In the genomic region with DNA sequence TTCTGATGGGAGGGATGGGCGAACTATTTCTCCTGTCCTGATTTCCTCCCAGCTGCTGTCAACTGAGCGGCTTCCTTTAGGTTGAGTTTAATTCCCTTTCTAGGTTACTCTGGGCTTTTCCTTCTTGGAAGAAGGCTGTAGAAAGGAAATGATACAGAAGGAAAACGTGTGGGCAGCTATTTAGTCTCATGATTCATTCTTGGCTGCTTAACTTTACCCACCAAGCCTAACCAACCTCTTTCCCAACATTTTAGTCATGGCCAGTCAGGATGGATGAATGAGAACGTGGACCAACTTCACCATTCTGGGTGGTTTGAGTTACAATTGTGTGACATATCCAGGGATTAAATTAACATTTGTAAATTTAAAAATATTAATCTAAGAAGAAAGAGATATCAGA, we compare ENCODE assay signal across 17 mouse cellular contexts.
"Had no signal": no experiment of that assay in that cellular context is flagged by ENCODE, and none has a peak within 500 bp of the region (broad histone marks: within the 10 kb centered on the region; RNA-seq: fewer than 3 reads in every experiment).

No protein-coding gene starts in this region.

- ATAC-seq: liver, postnatal 0 days; midbrain, embryonic 15.5 days had no signal

- H3K27me3 ChIP-seq: limb, embryonic 12.5 days; liver, embryonic 13.5 days; lung, embryonic 15.5 days; megakaryocyte, embryonic 14.5 days; midbrain, embryonic 15.5 days; neural tube, embryonic 13.5 days; stomach, embryonic 15.5 days had no signal

- H3K4me1 ChIP-seq: limb, embryonic 12.5 days; liver, embryonic 13.5 days; lung, embryonic 15.5 days; megakaryocyte, embryonic 14.5 days; stomach, embryonic 15.5 days had no signal

- DNase-seq: kidney, postnatal 10 days; kidney, postnatal 4 days; liver; liver, embryonic 13.5 days; liver, postnatal 0 days; lung, postnatal 14 days; retina, postnatal 1 day; thymus, postnatal 36 days had no signal

- H3K27ac ChIP-seq: layer of hippocampus, adult 2 months; limb, embryonic 12.5 days; liver, embryonic 13.5 days; lung, embryonic 15.5 days; macrophage; midbrain, embryonic 15.5 days; neural tube, embryonic 13.5 days; stomach, embryonic 15.5 days had no signal

- H3K4me3 ChIP-seq: layer of hippocampus, adult 2 months; limb, embryonic 12.5 days; liver, embryonic 13.5 days; lung, embryonic 15.5 days; megakaryocyte, embryonic 14.5 days; midbrain, embryonic 15.5 days; neural tube, embryonic 13.5 days; stomach, embryonic 15.5 days had no signal

- H3K36me3 ChIP-seq: limb, embryonic 12.5 days; liver, embryonic 13.5 days; lung, embryonic 15.5 days; midbrain, embryonic 15.5 days; neural tube, embryonic 13.5 days; stomach, embryonic 15.5 days had no signal

- H3K9me3 ChIP-seq: limb, embryonic 12.5 days; liver, embryonic 13.5 days; lung, embryonic 15.5 days; midbrain, embryonic 15.5 days; neural tube, embryonic 13.5 days; stomach, embryonic 15.5 days had no signal

- H3K4me2 ChIP-seq: limb, embryonic 12.5 days; liver, embryonic 13.5 days; lung, embryonic 15.5 days; midbrain, embryonic 11.5 days; midbrain, embryonic 15.5 days; neural tube, embryonic 13.5 days; stomach, embryonic 15.5 days had no signal

- H3K9ac ChIP-seq: limb, embryonic 12.5 days; liver, embryonic 13.5 days; liver, postnatal 0 days; lung, embryonic 15.5 days; midbrain, embryonic 15.5 days; neural tube, embryonic 13.5 days; stomach, embryonic 15.5 days had no signal
